Mouse (Mus musculus) ES-E14 (cell line): ENCODE results near the gene Rbm4.

Source experiments
- MAFK ChIP-seq: IDR thresholded peaks from 2 replicates; pipeline ENCODE4 v1.6.1; 2014; ENCODE audit warnings: mild to moderate bottlenecking, low read depth, low read length, inconsistent platforms; ENCODE audit not compliant: insufficient read depth
- ZC3H11A ChIP-seq: IDR thresholded peaks from 2 replicates; pipeline ENCODE4 v1.6.1; 2012; ENCODE audit warnings: low read depth, mild to moderate bottlenecking, inconsistent platforms, low read length, borderline replicate concordance

GRCm38 (mm10) chr19:4820678-4821303 is 27.1 kb upstream of the Rbm4 start:
- TF ChIP-seq MAFK = no peak
- no peak for TF ChIP-seq ZC3H11A
